Mouse (Mus musculus) duodenum, adult 2 months (tissue): ENCODE measurements around the gene Gm8229. TPM values are rescaled to one million over a fixed set of nuclear protein-coding genes. Genes with fewer than 3 reads are reported as not detected.

Experiments
- polyA plus RNA-seq: library from polyadenylated mRNA; depleted of rRNA; stranded (reverse); fragments of >200 nt; gene quantifications from 2 replicates; pipeline ENCODE4 v1.2.3, GENCODE M21; 2012; ENCODE audit warnings: low replicate concordance; rRNA removed

The Gm8229 gene
- polyA plus RNA-seq, result not detected in 2 replicates

DNA sequence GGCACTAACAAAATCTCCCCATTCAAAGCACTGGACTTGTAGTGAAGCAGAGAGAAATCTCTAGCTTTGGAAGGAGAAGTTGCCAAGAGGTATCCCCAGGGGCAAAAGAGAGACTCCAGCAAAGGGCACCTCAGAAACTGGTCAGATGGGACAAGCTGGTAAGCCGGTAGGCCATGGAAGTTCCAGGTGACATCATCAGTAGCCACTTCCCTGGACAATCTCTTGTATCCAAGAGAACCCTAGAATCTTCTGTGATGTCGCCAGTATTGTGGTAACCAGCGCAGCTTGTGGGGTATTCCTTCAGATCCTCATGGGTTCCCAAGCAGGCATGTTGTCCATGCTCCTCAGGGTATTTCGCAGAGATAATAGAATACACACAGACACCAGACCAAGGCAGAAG lies at the start of gene Gm8229:
Gene Gm8229, plus strand, starts transcription at position 301 of the 400 bp plus-strand sequence.

DNA sequence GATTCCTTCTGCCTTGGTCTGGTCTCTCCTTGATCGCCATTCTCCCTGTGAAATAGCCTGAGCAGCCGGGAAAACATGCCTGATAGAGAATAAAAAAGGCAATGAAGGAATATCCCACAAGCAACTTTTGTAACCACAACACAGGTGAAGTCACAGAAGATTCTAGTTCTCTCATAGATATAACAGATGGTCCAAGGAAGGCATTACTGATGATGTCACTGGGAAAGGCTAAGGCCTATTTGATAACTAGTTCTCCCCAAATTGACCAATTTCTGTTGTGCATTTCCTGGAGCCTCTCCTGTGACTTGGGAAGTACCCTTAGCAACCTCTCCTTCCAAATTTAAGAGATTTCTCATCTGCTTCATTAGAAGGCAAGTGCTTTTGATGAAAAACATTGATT lies 26.7 kb upstream of the Gm8229 start, which contains the start of gene Gm5930:
Gene Gm5930, minus strand, starts transcription at position 101 of the 400 bp plus-strand sequence.

DNA sequence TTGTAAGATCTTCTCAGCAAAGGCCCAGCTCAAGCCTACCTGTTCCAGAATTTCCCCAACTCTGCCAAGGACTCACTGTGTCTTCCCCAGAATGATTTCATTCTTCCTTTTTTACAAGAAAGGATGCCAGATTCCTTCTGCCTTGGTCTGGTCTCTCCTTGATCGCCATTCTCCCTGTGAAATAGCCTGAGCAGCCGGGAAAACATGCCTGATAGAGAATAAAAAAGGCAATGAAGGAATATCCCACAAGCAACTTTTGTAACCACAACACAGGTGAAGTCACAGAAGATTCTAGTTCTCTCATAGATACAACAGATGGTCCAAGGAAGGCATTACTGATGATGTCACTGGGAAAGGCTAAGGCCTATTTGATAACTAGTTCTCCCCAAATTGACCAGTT lies 45.4 kb downstream of the Gm8229 start, which contains the start of gene Gm3371:
Gene Gm3371, minus strand, starts transcription at position 101 of the 400 bp plus-strand sequence.

Other genes starting within 250 kb of the Gm8229 start
- not detected in 2 replicates for gene Gm3327, start 241.5 kb upstream of the Gm8229 start, polyA plus RNA-seq
- not detected in 2 replicates for gene Gm8212, start 167.7 kb upstream of the Gm8229 start, polyA plus RNA-seq
- gene 4930503E14Rik, start 152.1 kb upstream of the Gm8229 start, polyA plus RNA-seq, result not detected in 2 replicates
- not detected in 2 replicates for gene Gm8220, start 79.8 kb upstream of the Gm8229 start, polyA plus RNA-seq
- not detected in 2 replicates for gene Gm5930, start 26.8 kb upstream of the Gm8229 start, polyA plus RNA-seq
- gene Gm3371, start 45.3 kb downstream of the Gm8229 start, polyA plus RNA-seq, result not detected in 2 replicates
- not detected in 2 replicates for gene Gm8232, start 68.3 kb downstream of the Gm8229 start, polyA plus RNA-seq
- gene BC061237, start 127.1 kb downstream of the Gm8229 start, polyA plus RNA-seq, result not detected in 2 replicates
- gene Gm17093, start 152.9 kb downstream of the Gm8229 start, polyA plus RNA-seq, result not detected in 2 replicates
- gene Gm8247, start 217.8 kb downstream of the Gm8229 start, polyA plus RNA-seq, result not detected in 2 replicates